Mouse (Mus musculus): ENCODE measurements at regions not wholly inside any gene's neighbourhood (a gene's known extent, or its start where the extent isn't known, plus 50 kb on each side); places are given as distances from the start of the nearest gene placed in this dataset.

DNA sequence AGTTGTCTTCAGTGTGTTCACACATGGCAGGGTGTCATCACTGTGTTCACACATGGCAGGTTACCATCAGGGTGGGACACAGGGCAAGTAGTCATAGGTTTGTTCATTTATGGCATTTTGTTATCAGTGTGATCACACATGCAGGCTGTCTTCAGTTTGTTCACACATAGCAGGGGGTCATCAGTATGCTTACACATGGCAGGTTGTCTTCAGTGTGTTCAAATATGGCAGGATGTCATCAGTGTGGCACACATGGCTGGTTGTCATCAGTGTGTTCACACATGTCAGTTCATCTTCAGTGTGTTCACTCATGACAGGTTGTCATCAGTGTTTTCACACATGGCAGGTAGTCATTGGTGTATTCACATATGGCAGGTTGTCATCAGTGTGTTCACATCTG, 69.9 kb upstream of the Myom1 start:
- TF ChIP-seq CTCF (IDR thresholded peaks at IDR 0.05) (no peak), EP300 (IDR thresholded peaks at IDR 0.05) (no peak)

Data from lung, postnatal 0 days (tissue).